Mouse (Mus musculus) cortical plate, adult 2 months (tissue): ENCODE measurements at regions not wholly inside any gene's neighbourhood (a gene's known extent, or its start where the extent isn't known, plus 50 kb on each side); places are given as distances from the start of the nearest gene placed in this dataset.

Experiments
- CTCF ChIP-seq: fragments of 200-500 bp; IDR thresholded peaks from 2 replicates; pipeline ENCODE4 v1.5.1; 2011; ENCODE audit warnings: mild to moderate bottlenecking, control low read depth, low read length; ENCODE audit not compliant: insufficient read depth; ENCODE audit errors: extremely low read depth
- POLR2A ChIP-seq: fragments of 200-500 bp; IDR thresholded peaks from 2 replicates; pipeline ENCODE4 v1.6.1; 2011; ENCODE audit warnings: mild to moderate bottlenecking, low read length, control low read depth; ENCODE audit not compliant: insufficient read depth; ENCODE audit errors: extremely low read depth

DNA sequence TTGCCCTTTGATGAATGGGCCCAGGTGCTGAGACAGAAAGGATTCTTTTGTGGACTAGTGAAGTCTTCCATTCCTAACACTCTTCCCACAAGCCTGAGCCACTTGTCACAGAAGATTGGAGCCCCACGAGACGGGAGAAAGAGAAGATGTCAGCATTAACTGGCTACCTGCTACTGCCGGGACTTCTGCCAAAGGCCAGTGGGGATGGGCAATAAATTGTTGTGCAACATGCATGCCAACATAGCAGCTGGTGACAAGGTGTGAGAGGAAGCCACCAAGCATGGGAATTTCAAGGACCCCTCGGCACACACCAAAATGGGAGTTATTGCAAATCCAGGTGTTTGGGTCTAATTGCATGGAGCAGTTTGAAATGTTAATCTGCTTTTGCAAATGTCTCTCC lies 63.6 kb upstream of the Rpl10-ps3 start:
- TF ChIP-seq CTCF (no peak), POLR2A (no peak)
